Mouse (Mus musculus) kidney, postnatal 14 days (tissue): ENCODE results near the gene Dyrk4.
A peak's percentile ranks its signal among the peaks of the same experiment; 100 is the strongest.

Source experiments
- DNase-seq: peaks from one replicate; pipeline ENCODE4 v3.0.0; 2022; ENCODE audit warnings: mixed read lengths

The Dyrk4 gene

GRCm38 (mm10) chr6:126921111-126921881, at the start of gene Dyrk4:
Gene Dyrk4, minus strand, starts transcription at chr6:126921839.
- peak; percentile 31 for DNase-seq

GRCm38 (mm10) chr6:126966241-126967026, 44.8 kb upstream of the Dyrk4 start:
- no peak for DNase-seq

- DNase-seq, result no peak
Measured at GRCm38 (mm10) chr6:126963426-126963825, 41.8 kb upstream of the Dyrk4 start.

DNA sequence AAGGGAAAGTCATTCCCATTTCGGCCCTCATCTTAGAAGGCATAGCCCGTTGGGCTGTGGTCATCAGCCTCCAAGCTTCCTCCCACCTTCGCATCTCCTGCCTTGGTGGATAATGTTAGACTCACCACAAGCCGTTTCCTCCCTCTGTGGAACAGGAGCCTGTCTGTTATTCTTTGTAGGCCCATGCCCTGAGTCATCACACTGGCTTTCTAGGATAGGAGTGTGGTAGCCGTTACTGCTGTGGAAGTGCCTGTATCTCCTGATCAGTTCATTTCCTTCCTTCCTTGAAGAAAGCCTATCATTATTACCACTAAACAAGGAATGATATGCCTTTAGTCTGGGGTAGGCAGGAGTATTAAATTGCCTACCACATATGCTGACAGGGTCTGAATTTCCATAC, 41.1 kb upstream of the Dyrk4 start:
- no peak for DNase-seq

DNA sequence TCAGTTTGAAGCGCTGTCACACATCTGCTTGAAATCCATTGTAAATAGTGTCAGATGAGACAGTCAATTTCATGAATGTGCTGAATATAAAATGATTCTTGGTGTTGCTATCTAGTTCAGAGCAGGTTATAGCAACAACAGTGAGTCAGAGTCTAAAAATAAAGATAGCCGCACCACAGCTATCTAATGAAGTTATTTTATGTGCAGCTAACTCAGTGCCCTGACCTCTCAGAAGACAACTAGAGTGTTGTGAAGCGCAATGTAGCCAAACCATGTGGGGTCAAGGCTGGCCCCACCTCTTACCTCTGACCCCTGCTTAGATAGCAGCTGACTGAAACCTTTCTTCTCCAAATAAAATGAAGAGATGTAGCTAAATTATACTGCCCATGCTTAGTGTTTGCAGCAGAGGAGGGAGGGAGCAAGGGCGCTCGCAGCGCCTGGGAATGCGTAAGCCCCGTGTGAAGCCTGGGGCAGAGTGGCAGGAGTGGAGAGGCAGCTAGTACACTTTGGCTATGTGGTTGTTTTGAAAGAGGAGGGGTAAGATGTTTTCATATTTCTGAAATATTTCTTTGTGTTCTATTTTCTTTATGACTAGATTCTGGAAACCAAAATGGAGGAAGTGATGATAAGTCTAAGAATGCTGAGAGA, 39.9 kb upstream of the Dyrk4 start:
- no peak for DNase-seq

DNA sequence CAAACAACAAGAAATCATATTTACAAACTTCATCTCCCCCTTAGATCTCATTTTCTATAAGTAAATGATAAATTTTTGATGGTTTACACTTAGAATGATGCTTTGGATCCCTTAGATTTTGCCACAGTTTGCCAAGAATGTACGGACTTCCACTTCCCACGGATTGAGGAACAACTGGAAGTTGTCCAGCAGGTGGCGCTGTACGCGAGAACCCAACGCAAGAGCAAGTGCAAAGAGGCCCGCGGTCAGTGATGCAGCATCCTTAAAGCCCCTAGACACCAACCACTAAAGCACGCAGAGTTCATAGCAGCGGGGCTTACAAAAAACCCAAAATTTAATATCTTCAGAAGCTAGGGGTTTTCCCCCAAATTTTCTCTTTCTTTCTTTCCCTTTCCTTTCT, 34.1 kb upstream of the Dyrk4 start:
- peak; percentile 78 for DNase-seq

- no peak for DNase-seq
Measured at GRCm38 (mm10) chr6:126948336-126948735, 26.7 kb upstream of the Dyrk4 start.

DNA sequence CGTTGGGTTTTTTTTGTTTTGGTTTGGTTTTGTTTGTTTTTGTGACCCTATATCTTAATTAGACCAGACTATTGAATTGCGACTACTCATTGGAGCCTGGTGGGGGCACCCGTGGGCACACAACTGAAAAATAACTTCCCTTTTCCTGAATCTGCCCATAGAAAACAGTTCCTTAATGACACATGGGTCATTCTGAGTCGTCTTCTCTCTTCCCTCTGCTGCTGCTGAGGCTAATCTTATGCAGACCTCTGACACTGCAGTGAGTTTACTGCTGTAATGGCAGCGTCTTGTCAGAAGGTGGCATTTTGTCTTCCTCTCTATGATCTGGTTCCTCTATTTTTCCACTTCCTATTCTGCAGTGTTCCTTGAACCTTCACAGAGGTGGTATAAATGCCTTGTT, 18.8 kb upstream of the Dyrk4 start:
- DNase-seq, result no peak

DNA sequence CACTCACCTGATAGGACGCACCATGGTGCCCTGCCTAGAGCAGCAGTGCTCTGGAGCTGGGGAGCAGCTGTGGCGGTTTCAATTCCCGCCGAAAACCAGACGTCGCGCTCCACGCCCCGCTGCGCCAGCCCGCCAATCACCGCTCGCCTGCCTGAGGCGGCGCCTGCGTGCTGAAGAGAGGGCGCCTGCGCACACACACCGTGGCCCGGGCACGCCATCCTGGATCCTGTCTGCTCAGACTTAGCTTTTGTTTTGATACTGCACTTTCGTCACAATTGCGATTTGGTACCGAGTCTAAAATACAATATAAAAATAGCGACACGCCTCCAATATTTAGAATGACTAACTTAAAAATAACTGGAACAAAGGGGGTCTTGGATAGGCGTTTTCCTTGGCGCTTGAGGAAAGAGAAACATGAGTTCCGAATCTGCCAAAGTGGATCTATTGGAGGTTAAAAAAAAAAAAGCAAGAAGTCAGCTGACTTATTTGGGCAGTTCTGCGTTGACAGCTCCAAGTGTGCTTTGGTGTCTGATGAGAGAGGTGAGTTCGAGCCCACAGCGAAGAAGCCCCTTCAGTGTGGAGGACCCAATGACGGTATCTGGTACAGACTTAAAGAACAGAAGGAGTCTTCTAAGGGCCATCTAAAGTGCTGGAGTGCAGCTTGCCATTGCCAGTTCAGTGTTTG, 18.0 kb upstream of the Dyrk4 start, which contains the start of the genes Rad51ap1 and D6Wsu163e:
Gene Rad51ap1, minus strand, starts transcription at position 101 of the 685 bp plus-strand sequence.
Gene D6Wsu163e, plus strand, starts transcription at position 476 of the 685 bp plus-strand sequence.
- DNase-seq, result peak; percentile 97

DNA sequence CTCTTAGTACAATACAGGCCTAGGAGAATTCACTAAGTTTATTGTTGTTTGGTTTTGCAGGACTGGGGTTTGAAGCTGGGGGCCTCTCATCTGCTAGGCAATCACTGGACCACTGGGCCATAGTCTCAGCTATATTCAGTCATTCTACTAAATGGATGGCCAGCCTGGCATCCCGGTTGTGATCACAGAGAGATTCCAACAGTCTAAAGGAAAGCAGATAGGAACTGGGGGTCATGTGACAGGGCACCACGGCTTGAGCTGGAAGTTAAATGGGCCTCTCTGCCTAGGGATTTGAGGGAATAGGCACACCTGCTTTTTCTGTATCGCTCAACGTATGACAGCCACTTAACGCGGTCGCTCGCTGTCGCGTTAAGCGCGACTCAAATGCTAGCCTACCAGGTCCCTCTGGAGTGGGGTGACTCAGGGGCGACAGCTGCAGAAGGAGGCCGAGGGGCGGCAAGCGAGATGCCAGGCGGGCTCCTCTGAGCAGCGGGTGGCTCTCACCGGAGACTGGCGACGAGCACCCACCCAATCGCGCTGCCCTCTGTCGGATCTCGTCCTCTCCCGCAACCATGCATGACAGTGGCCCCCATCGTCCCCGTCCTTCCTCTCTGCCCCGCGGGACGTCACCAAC, 17.3 kb upstream of the Dyrk4 start:
- no peak for DNase-seq

GRCm38 (mm10) chr6:126938047-126938446, 16.4 kb upstream of the Dyrk4 start:
- DNase-seq, result no peak

DNA sequence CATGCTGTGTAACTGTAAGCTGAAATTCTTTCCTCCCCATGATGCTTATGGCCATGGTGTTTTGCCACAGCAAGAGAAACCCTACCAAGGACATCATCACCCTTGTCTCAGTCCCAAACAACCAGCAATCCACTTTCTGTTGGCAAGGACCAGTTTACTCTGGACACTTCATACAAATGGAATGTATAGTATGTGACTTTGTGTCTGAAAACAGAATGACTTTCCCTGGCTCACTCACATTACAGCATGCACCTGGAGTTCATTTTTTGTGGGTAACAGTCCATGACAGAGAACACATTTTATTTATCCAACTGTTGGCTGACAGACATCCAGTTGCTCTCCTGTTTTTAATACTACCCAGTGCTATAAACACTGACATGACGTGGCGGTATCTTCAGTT, 11.3 kb upstream of the Dyrk4 start:
- peak; percentile 3 for DNase-seq

GRCm38 (mm10) chr6:126914928-126915327, 6.7 kb downstream of the Dyrk4 start:
- DNase-seq, result no peak

DNA sequence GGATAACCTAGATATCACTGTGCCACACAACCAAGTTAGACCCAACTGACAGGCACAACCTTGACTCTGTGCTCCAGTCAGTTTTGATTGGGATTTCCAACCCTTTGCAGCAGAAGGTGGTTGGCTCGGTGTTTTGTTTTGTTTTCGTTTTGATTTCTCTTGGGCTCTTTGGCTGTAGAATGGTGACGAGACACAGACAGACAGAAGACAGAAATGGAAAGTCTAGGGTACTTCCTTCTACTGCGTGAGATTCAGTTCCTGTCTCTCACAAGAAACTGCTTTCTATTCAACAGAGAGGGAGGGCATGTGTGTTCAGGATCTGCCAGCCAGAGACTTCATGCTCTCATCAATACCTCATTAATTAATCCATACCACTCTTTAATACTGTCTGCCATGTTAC, 10.9 kb downstream of the Dyrk4 start:
- DNase-seq, result no peak

- DNase-seq, result no peak
Measured at GRCm38 (mm10) chr6:126907876-126908275, 13.8 kb downstream of the Dyrk4 start.

- DNase-seq, result no peak
Measured at GRCm38 (mm10) chr6:126907378-126907777, 14.3 kb downstream of the Dyrk4 start.

GRCm38 (mm10) chr6:126877118-126877517, 44.5 kb downstream of the Dyrk4 start:
- DNase-seq, result no peak

DNA sequence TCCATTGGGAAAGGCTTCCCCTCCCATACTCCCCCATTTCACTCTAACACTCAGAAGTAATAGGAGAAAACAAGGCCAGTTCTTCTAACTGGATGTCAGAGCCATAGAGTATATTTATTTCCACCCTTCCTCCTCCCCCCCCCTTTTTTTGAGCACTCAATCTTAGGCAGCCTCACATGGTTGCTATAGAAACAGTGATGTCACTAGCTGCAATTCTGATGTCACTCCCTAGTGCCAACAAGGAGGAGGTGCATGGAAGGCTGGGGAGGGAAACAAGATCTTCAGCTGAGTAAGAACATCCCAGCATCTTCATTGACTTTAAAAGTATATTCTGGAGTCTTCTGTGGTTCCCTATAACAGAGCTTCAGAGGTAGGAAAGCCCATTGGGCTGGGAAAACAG, 68.8 kb downstream of the Dyrk4 start, which contains the start of gene Akap3:
Gene Akap3, plus strand, starts transcription at position 218 of the 400 bp plus-strand sequence.
- no peak for DNase-seq

- DNase-seq, result peak; percentile 96
Measured at GRCm38 (mm10) chr6:126848712-126849704, 72.6 kb downstream of the Dyrk4 start, which contains the start of gene Ndufa9. Gene Ndufa9, minus strand, starts transcription at chr6:126849136.

DNA sequence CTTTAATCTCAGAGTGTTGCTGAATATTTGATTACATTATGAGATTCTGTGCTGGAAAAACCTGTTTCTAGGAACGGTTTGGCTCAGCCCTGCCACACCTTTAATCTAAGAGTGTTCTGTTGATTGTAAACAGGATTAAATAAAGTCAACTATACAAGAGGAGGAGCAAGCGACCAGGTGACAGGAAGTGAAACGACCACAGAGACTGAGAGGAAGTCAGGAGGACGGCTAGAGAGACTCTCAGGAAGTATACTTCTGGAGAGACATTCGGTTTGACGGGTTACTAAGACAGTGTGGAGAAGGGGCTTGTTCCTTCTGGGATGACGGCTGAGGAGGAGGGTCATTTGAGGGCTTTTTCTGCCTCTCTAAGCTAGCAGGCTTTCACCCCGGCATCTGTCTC, 85.0 kb downstream of the Dyrk4 start:
- no peak for DNase-seq
